Mouse (Mus musculus) myocyte (in vitro differentiated cells): ENCODE results near the gene Fdps. TPM values are rescaled to one million over a fixed set of nuclear protein-coding genes. Genes with fewer than 3 reads are reported as not detected.

Experiments used
- H3K27me3 ChIP-seq: one replicate; pipeline ENCODE4 v1.6.1; 2011; ENCODE audit not compliant: control insufficient read depth, insufficient read depth, insufficient read length
- H3K36me3 ChIP-seq: one replicate; pipeline ENCODE4 v1.6.1; 2011; ENCODE audit not compliant: control insufficient read depth, insufficient read depth
- H3K4me2 ChIP-seq: one replicate; pipeline ENCODE4 v1.6.1; 2011; ENCODE audit warnings: low read depth, control low read depth
- H3K4me3 ChIP-seq: one replicate; pipeline ENCODE4 v1.5.1; 2011; ENCODE audit warnings: mild to moderate bottlenecking, control low read depth, moderate library complexity
- H3K79me2 ChIP-seq: one replicate; pipeline ENCODE4 v1.6.1; 2011; ENCODE audit not compliant: control insufficient read depth, insufficient read depth
- H3ac ChIP-seq: one replicate; pipeline ENCODE4 v1.6.1; 2011; ENCODE audit not compliant: control insufficient read depth, insufficient read length
- CEBPB ChIP-seq: IDR thresholded peaks from 2 replicates; pipeline ENCODE4 v1.6.1; 2011; ENCODE audit warnings: mild to moderate bottlenecking, moderate library complexity; ENCODE audit not compliant: poor library complexity, insufficient read depth, severe bottlenecking
- E2F4 ChIP-seq: IDR thresholded peaks from one replicate; pipeline ENCODE4 v1.6.1; 2011; ENCODE audit warnings: mild to moderate bottlenecking, control low read depth, moderate library complexity; ENCODE audit not compliant: insufficient read depth
- MAX ChIP-seq: IDR thresholded peaks from one replicate; pipeline ENCODE4 v1.6.1; 2011; ENCODE audit warnings: low read depth, mild to moderate bottlenecking, control low read depth
- MYOD1 ChIP-seq, 3 experiments: IDR thresholded peaks; one replicate each; pipeline ENCODE4 v1.6.1; 2011; ENCODE audit warnings: control low read depth in 2 of 3, low read depth in 2 of 3, mild to moderate bottlenecking in 2 of 3, moderate library complexity in 1 of 3; ENCODE audit not compliant: insufficient read length in 2 of 3, control insufficient read depth in 1 of 3
- MYOG ChIP-seq, 3 experiments: IDR thresholded peaks; one replicate each; pipeline ENCODE4 v1.6.1; 2011; ENCODE audit warnings: control low read depth in 2 of 3, low read depth in 2 of 3, mild to moderate bottlenecking in 2 of 3; ENCODE audit not compliant: insufficient read length in 2 of 3, control insufficient read depth in 1 of 3, insufficient read depth in 1 of 3
- POLR2A ChIP-seq: IDR thresholded peaks from one replicate; pipeline ENCODE4 v1.6.1; 2011; ENCODE audit warnings: low read depth, mild to moderate bottlenecking, control low read depth, moderate library complexity; ENCODE audit not compliant: insufficient read length
- POLR2AphosphoS2 ChIP-seq: IDR thresholded peaks from one replicate; pipeline ENCODE4 v1.6.1; 2011; ENCODE audit warnings: low read depth, control low read depth; ENCODE audit not compliant: insufficient read length
- REST ChIP-seq: IDR thresholded peaks from one replicate; pipeline ENCODE4 v1.6.1; 2011; ENCODE audit warnings: mild to moderate bottlenecking, control low read depth, moderate library complexity; ENCODE audit not compliant: insufficient read depth, insufficient read length
- SRF ChIP-seq: IDR thresholded peaks from one replicate; pipeline ENCODE4 v1.6.1; 2011; ENCODE audit warnings: low read depth; ENCODE audit not compliant: control insufficient read depth, insufficient read length
- TCF12 ChIP-seq: IDR thresholded peaks from one replicate; pipeline ENCODE4 v1.6.1; 2011; ENCODE audit warnings: mild to moderate bottlenecking, control low read depth; ENCODE audit not compliant: poor library complexity, insufficient read depth, severe bottlenecking
- TCF3 ChIP-seq: IDR thresholded peaks from one replicate; pipeline ENCODE4 v1.6.1; 2011; ENCODE audit warnings: low read depth, control low read depth; ENCODE audit not compliant: insufficient read length
- USF1 ChIP-seq: IDR thresholded peaks from one replicate; pipeline ENCODE4 v1.6.1; 2011; ENCODE audit warnings: low read depth, mild to moderate bottlenecking, control low read depth, moderate library complexity
- polyA plus RNA-seq: library from polyadenylated mRNA; unstranded; fragments of >200 nt; fragmentation: generic; extraction: Trizol; gene quantifications from one replicate; pipeline ENCODE4 v1.2.1, GENCODE M21; 2012; ENCODE audit warnings: missing spikeins

Gene Fdps
- polyA plus RNA-seq, 1 experiment, result 863 TPM

- no peak overlapping the region for H3K4me2 ChIP-seq
- H3K27me3 ChIP-seq, result no peaks in the 10 kb centered on the region
- no peak for TF ChIP-seq POLR2AphosphoS2
- TF ChIP-seq CEBPB, result no peak
- no peak for TF ChIP-seq MYOD1 (IDR thresholded peaks at IDR 0.05; ENCODE audit: control insufficient read depth in 1 of 3, insufficient read length in 2 of 3, low read depth in 2 of 3)
- TF ChIP-seq TCF3, result no peak
- no peak for TF ChIP-seq MAX
- TF ChIP-seq TCF12, result no peak
- TF ChIP-seq SRF, result no peak
- no peak for TF ChIP-seq MYOG (IDR thresholded peaks at IDR 0.05; ENCODE audit: control insufficient read depth in 1 of 3, insufficient read depth in 1 of 3, insufficient read length in 2 of 3, low read depth in 2 of 3)
- no peak for TF ChIP-seq REST
- TF ChIP-seq E2F4, result no peak
- no peak for TF ChIP-seq USF1
- TF ChIP-seq POLR2A, result no peak
- H3K36me3 ChIP-seq, result peaks cover 54% of the 10 kb centered on the region
- no peaks in the 10 kb centered on the region for H3K79me2 ChIP-seq
- H3ac ChIP-seq, result no peak overlapping the region
- no peak overlapping the region for H3K4me3 ChIP-seq
Measured at GRCm38 (mm10) chr3:89061696-89062095, 40.1 kb downstream of the Fdps start.

- no peak for TF ChIP-seq CEBPB
- Histone ChIP-seq H3K4me3 (no peak overlapping the region), H3K4me2 (no peak overlapping the region), H3ac (no peak overlapping the region), H3K79me2 (no peaks in the 10 kb centered on the region), H3K27me3 (no peaks in the 10 kb centered on the region), H3K36me3 (peaks cover 47% of the 10 kb centered on the region)
Measured at GRCm38 (mm10) chr3:89058783-89059182, 43.0 kb downstream of the Fdps start.

GRCm38 (mm10) chr3:89058361-89058760, 43.4 kb downstream of the Fdps start:
- peaks cover 46% of the 10 kb centered on the region for H3K36me3 ChIP-seq
- no peak for TF ChIP-seq E2F4
- TF ChIP-seq USF1, result no peak
- no peak for TF ChIP-seq REST
- no peak for TF ChIP-seq TCF12
- TF ChIP-seq POLR2A, result no peak
- TF ChIP-seq MYOD1 (IDR thresholded peaks at IDR 0.05; ENCODE audit: control insufficient read depth in 1 of 3, insufficient read length in 2 of 3, low read depth in 2 of 3), result no peak
- H3K4me2 ChIP-seq, result no peak overlapping the region
- H3K27me3 ChIP-seq, result no peaks in the 10 kb centered on the region
- H3ac ChIP-seq, result no peak overlapping the region
- H3K79me2 ChIP-seq, result no peaks in the 10 kb centered on the region
- no peak overlapping the region for H3K4me3 ChIP-seq

Other genes with a start within 250 kb of the Fdps start
- gene Msto1, start 188.0 kb downstream of the Fdps start, polyA plus RNA-seq, result 41.5 TPM
- gene Ash1l, start 151.3 kb downstream of the Fdps start, polyA plus RNA-seq, result 4.7 TPM
- 103 TPM for gene Dap3, start 150.8 kb downstream of the Fdps start, polyA plus RNA-seq
- gene Rusc1, start 8.6 kb downstream of the Fdps start, polyA plus RNA-seq, result 20.2 TPM
- gene Gm43738, start 860 bp downstream of the Fdps start, polyA plus RNA-seq, result 0.02 TPM
- not detected for gene Pklr, start 34.2 kb upstream of the Fdps start, polyA plus RNA-seq
- gene Hcn3, start 58.2 kb upstream of the Fdps start, polyA plus RNA-seq, result 0.10 TPM
- gene Clk2, start 62.8 kb upstream of the Fdps start, polyA plus RNA-seq, result 22.2 TPM
- 127 TPM for gene Scamp3, start 75.5 kb upstream of the Fdps start, polyA plus RNA-seq
- 15.0 TPM for gene Fam189b, start 81.2 kb upstream of the Fdps start, polyA plus RNA-seq
- 52.5 TPM for gene Gba, start 101.0 kb upstream of the Fdps start, polyA plus RNA-seq
- gene Thbs3, start 113.2 kb upstream of the Fdps start, polyA plus RNA-seq, result 5.9 TPM
- gene Mtx1, start 125.1 kb upstream of the Fdps start, polyA plus RNA-seq, result 114 TPM
- gene Muc1, start 127.1 kb upstream of the Fdps start, polyA plus RNA-seq, result 0.37 TPM
- 371 TPM for gene Krtcap2, start 144.0 kb upstream of the Fdps start, polyA plus RNA-seq
- 15.2 TPM for gene Trim46, start 144.3 kb upstream of the Fdps start, polyA plus RNA-seq
- gene Dpm3, start 157.4 kb upstream of the Fdps start, polyA plus RNA-seq, result 222 TPM
- gene Slc50a1, start 168.6 kb upstream of the Fdps start, polyA plus RNA-seq, result 48.7 TPM
- gene Efna1, start 179.2 kb upstream of the Fdps start, polyA plus RNA-seq, result 8.2 TPM
- 1.8 TPM for gene Efna3, start 221.0 kb upstream of the Fdps start, polyA plus RNA-seq
- 5.4 TPM for gene Efna4, start 236.1 kb upstream of the Fdps start, polyA plus RNA-seq
- 78.4 TPM for gene Adam15, start 248.0 kb upstream of the Fdps start, polyA plus RNA-seq